In genomic region chr4:135874564-135875535, GRCm38 (mm10) we compare ENCODE assay signal across 10 mouse cellular contexts. TPM values are rescaled to one million over a fixed set of nuclear protein-coding genes. Genes with fewer than 3 reads are reported as not detected.
A peak's percentile ranks its signal among the peaks of the same experiment; 100 is the strongest.
DNase-seq lines count a peak whose midpoint lies in the region; ATAC-seq and TF ChIP-seq lines count a peak whose summit lies in the region.
"Had no signal": no experiment of that assay in that cellular context is flagged by ENCODE, and none has a peak within 500 bp of the region (broad histone marks: within the 10 kb centered on the region; RNA-seq: fewer than 3 reads in every experiment).

No protein-coding gene starts in this region.

- H3K9me3 ChIP-seq in erythroblast, embryonic 14.5 days (ENCODE audit: control insufficient read depth, low read length) = no peaks in the 10 kb centered on the region
- no peaks in the 10 kb centered on the region for H3K9me3 ChIP-seq in heart, embryonic 16.5 days (replicated peaks; ENCODE audit: control insufficient read depth, low read length)
- H3K9me3 ChIP-seq in liver, postnatal 0 days (ENCODE audit: low read length) = no peaks in the 10 kb centered on the region

- H3K27ac ChIP-seq in heart, embryonic 16.5 days (ENCODE audit: low read length) = peak overlapping the region; percentile 100
- H3K27ac ChIP-seq in liver, postnatal 0 days (ENCODE audit: low read depth) = peak overlapping the region; percentile 98

- H3K4me2 ChIP-seq in heart, embryonic 16.5 days (ENCODE audit: low read depth, low read length) = peak overlapping the region; percentile 62
- peak overlapping the region; percentile 88 for H3K4me2 ChIP-seq in liver, postnatal 0 days (ENCODE audit: low read depth, low read length)

- TF ChIP-seq CTCF in liver, postnatal 0 days (IDR thresholded peaks at IDR 0.05; ENCODE audit: low read depth) = no peak; the same call in 1 of the 2 replicates

- peak overlapping the region; percentile 75 for H3K9ac ChIP-seq in heart, embryonic 16.5 days (ENCODE audit: low read length)
- H3K9ac ChIP-seq in liver, postnatal 0 days (replicated peaks) = no peak overlapping the region

- DNase-seq in 416B (ENCODE audit: low read depth) = peak; percentile 58
- DNase-seq in liver, postnatal 0 days = peak; percentile 24
- DNase-seq in urinary bladder, adult 2 months (ENCODE audit: low spot score) = no peak
- no peak for DNase-seq in gastrocnemius, postnatal 10 days
- no peak for DNase-seq in layer of hippocampus, postnatal 36 days
- DNase-seq: right cerebral cortex, postnatal 14 days had no signal

- H3K4me3 ChIP-seq in erythroblast, embryonic 14.5 days (replicated peaks) = peak overlapping the region; percentile 95
- H3K4me3 ChIP-seq in heart, embryonic 16.5 days (ENCODE audit: low read length) = peak overlapping the region; percentile 79; the same call in 1 of the 2 replicates
- no peak overlapping the region for H3K4me3 ChIP-seq in liver, postnatal 0 days (ENCODE audit: low read depth, low read length)

- H3K36me3 ChIP-seq in erythroblast, embryonic 14.5 days (ENCODE audit: control insufficient read depth) = peaks cover 43% of the 10 kb centered on the region
- peaks cover 12% of the 10 kb centered on the region for H3K36me3 ChIP-seq in heart, embryonic 16.5 days (ENCODE audit: control insufficient read depth, insufficient read depth)
- peaks cover 23% of the 10 kb centered on the region for H3K36me3 ChIP-seq in liver, postnatal 0 days (replicated peaks; ENCODE audit: insufficient read depth, low read length)

- TF ChIP-seq EP300 in liver, postnatal 0 days (IDR thresholded peaks at IDR 0.05; ENCODE audit: low read depth) = no peak

- peaks cover 58% of the 10 kb centered on the region for H3K4me1 ChIP-seq in erythroblast, embryonic 14.5 days (ENCODE audit: control insufficient read depth)
- H3K4me1 ChIP-seq in heart, embryonic 16.5 days (ENCODE audit: control insufficient read depth, insufficient read depth, low read length) = peaks cover 42% of the 10 kb centered on the region
- H3K4me1 ChIP-seq in liver, postnatal 0 days (ENCODE audit: insufficient read depth) = peaks cover 38% of the 10 kb centered on the region

- ATAC-seq in erythroblast, adult 5-6 weeks (replicated peaks; ENCODE audit: low FRiP score, poor library complexity, severe bottlenecking) = no peak
- no peak for ATAC-seq in heart, embryonic 16.5 days (replicated peaks; ENCODE audit: extremely low read depth, insufficient read depth, low FRiP score)
- no peak for ATAC-seq in liver, postnatal 0 days

- H3K27me3 ChIP-seq in erythroblast, embryonic 14.5 days (ENCODE audit: control insufficient read depth) = no peaks in the 10 kb centered on the region
- H3K27me3 ChIP-seq in heart, embryonic 16.5 days (ENCODE audit: control insufficient read depth, insufficient read depth, low read length) = no peaks in the 10 kb centered on the region
- no peaks in the 10 kb centered on the region for H3K27me3 ChIP-seq in liver, postnatal 0 days (ENCODE audit: insufficient read depth, low read length)

- WGBS in heart, embryonic 16.5 days = 80% methylated on average over 10 of the region's 10 CpGs
- 64% methylated on average over 10 of the region's 10 CpGs for whole genome bisulfite sequencing in liver, postnatal 0 days (ENCODE audit: insufficient replicate concordance)

RNA-seq across cellular contexts. Expression of gene Pnrc2, which starts 1.2 kb away (rescaled TPM):
- 0.66 and 1.0 TPM in 2 replicates for polyA plus RNA-seq in erythroblast, embryonic 14.5 days (2012)
- total RNA-seq in erythroblast, adult 5-6 weeks (2015; ENCODE audit: low replicate concordance) = 81.7 and 106 TPM in 2 replicates
- 106 and 135 TPM in 2 replicates for total RNA-seq in erythroblast, adult 5-6 weeks (2017; ENCODE audit: low replicate concordance)
- 133 and 149 TPM in 2 replicates for polyA plus RNA-seq in heart, embryonic 16.5 days (2015; fragmentation: Nextera tagmentation; extraction: Ambion mirVana)
- polyA plus RNA-seq in liver, postnatal 0 days (2015; fragmentation: Nextera tagmentation; extraction: Ambion mirVana) = 53.2 and 55.2 TPM in 2 replicates
- polyA plus RNA-seq in urinary bladder, adult 2 months (2012; rRNA removed) = 100 and 122 TPM in 2 replicates
- 10 to 100 TPM; 59.0 to 71.8 TPM for total RNA-seq in gastrocnemius, postnatal 10 days (2021)
- total RNA-seq in layer of hippocampus, postnatal 36 days (2021) = 10 to 100 TPM; 54.5 to 56.3 TPM

RNA-seq across cellular contexts. Expression of gene Srsf10, which starts 19.3 kb away (rescaled TPM):
- polyA plus RNA-seq in erythroblast, embryonic 14.5 days (2012) = 21.7 and 28.6 TPM in 2 replicates
- 116 and 151 TPM in 2 replicates for total RNA-seq in erythroblast, adult 5-6 weeks (2015; ENCODE audit: low replicate concordance)
- total RNA-seq in erythroblast, adult 5-6 weeks (2017; ENCODE audit: low replicate concordance) = 176 and 297 TPM in 2 replicates
- polyA plus RNA-seq in heart, embryonic 16.5 days (2015; fragmentation: Nextera tagmentation; extraction: Ambion mirVana) = 128 and 147 TPM in 2 replicates
- 62.1 and 67.6 TPM in 2 replicates for polyA plus RNA-seq in liver, postnatal 0 days (2015; fragmentation: Nextera tagmentation; extraction: Ambion mirVana)
- polyA plus RNA-seq in urinary bladder, adult 2 months (2012; rRNA removed) = 50.8 and 61.7 TPM in 2 replicates
- 10 to 100 TPM; 47.2 to 59.0 TPM for total RNA-seq in gastrocnemius, postnatal 10 days (2021)
- total RNA-seq in layer of hippocampus, postnatal 36 days (2021) = 100 to 1,000 TPM in 1 of 2 experiments, 10 to 100 TPM in 1; 93.9 to 103 TPM

RNA-seq across cellular contexts. Expression of gene Cnr2, which starts 20.3 kb away (rescaled TPM):
- polyA plus RNA-seq in erythroblast, embryonic 14.5 days (2012) = 0.02 TPM in 1 of 2 replicates, not detected in the other
- 2.9 and 5.2 TPM in 2 replicates for total RNA-seq in erythroblast, adult 5-6 weeks (2015; ENCODE audit: low replicate concordance)
- total RNA-seq in erythroblast, adult 5-6 weeks (2017; ENCODE audit: low replicate concordance) = 3.6 and 4.1 TPM in 2 replicates
- polyA plus RNA-seq in heart, embryonic 16.5 days (2015; fragmentation: Nextera tagmentation; extraction: Ambion mirVana) = 0.71 and 0.80 TPM in 2 replicates
- polyA plus RNA-seq in liver, postnatal 0 days (2015; fragmentation: Nextera tagmentation; extraction: Ambion mirVana) = 2.5 and 2.6 TPM in 2 replicates
- 0.43 and 0.56 TPM in 2 replicates for polyA plus RNA-seq in urinary bladder, adult 2 months (2012; rRNA removed)
- under 1 TPM; 0.75 to 0.95 TPM for total RNA-seq in gastrocnemius, postnatal 10 days (2021)
- under 1 TPM in 1 of 2 experiments, not detected in 1; 0.15 TPM for total RNA-seq in layer of hippocampus, postnatal 36 days (2021)
- polyA plus RNA-seq: C2C12 had no signal

RNA-seq across cellular contexts. Expression of gene Fuca1, which starts 45.7 kb away (rescaled TPM):
- 0.33 and 0.54 TPM in 2 replicates for polyA plus RNA-seq in erythroblast, embryonic 14.5 days (2012)
- total RNA-seq in erythroblast, adult 5-6 weeks (2015; ENCODE audit: low replicate concordance) = 9.2 and 15.2 TPM in 2 replicates
- 29.4 and 31.6 TPM in 2 replicates for total RNA-seq in erythroblast, adult 5-6 weeks (2017; ENCODE audit: low replicate concordance)
- polyA plus RNA-seq in heart, embryonic 16.5 days (2015; fragmentation: Nextera tagmentation; extraction: Ambion mirVana) = 50.7 and 52.8 TPM in 2 replicates
- 45.2 and 50.7 TPM in 2 replicates for polyA plus RNA-seq in liver, postnatal 0 days (2015; fragmentation: Nextera tagmentation; extraction: Ambion mirVana)
- polyA plus RNA-seq in urinary bladder, adult 2 months (2012; rRNA removed) = 75.9 and 84.2 TPM in 2 replicates
- 10 to 100 TPM; 36.1 to 41.4 TPM for total RNA-seq in gastrocnemius, postnatal 10 days (2021)
- total RNA-seq in layer of hippocampus, postnatal 36 days (2021) = 10 to 100 TPM; 33.4 to 43.1 TPM

Comparison
In these comparisons a context has a peak if more than half of its experiments do, and no peak if none do; other contexts are left out.
1. DNase-seq: peak in 416B (single experiment) and liver, postnatal 0 days (single experiment); none in urinary bladder, adult 2 months (single experiment), gastrocnemius, postnatal 10 days (single experiment) and layer of hippocampus, postnatal 36 days (0 of 2).
2. RNA of gene Pnrc2, which starts 1.2 kb away (polyA plus RNA-seq): 133 to 149 TPM in heart, embryonic 16.5 days, 100 to 122 TPM in urinary bladder, adult 2 months and 53.2 to 55.2 TPM in liver, postnatal 0 days; 0.66 to 1.0 TPM in erythroblast, embryonic 14.5 days; every median in the first group is over 10 times any median in the second.